ENCODE assay signal across 9 mouse cellular contexts in genomic region chr7:120201231-120201744, GRCm38 (mm10). TPM values are rescaled to one million over a fixed set of nuclear protein-coding genes. Genes with fewer than 3 reads are reported as not detected.
DNase-seq lines count a peak whose midpoint lies in the region; ATAC-seq and TF ChIP-seq lines count a peak whose summit lies in the region.
"Had no signal": no experiment of that assay in that cellular context is flagged by ENCODE, and none has a peak within 500 bp of the region (broad histone marks: within the 10 kb centered on the region; RNA-seq: fewer than 3 reads in every experiment).

No protein-coding gene starts in this region.

- no peak overlapping the region for H3K9ac ChIP-seq in heart, postnatal 0 days (replicated peaks; ENCODE audit: low read depth, low read length)
- H3K9ac ChIP-seq in midbrain, embryonic 12.5 days (replicated peaks): no peak overlapping the region; the same call in 1 of the 2 replicates

- WGBS in heart, postnatal 0 days: 3% methylated on average over 14 of the region's 14 CpGs
- 3% methylated on average over 14 of the region's 14 CpGs for WGBS in midbrain, embryonic 12.5 days

- H3K27ac ChIP-seq in bone marrow macrophage, adult 2 months (ENCODE audit: insufficient read depth, low read depth, low read length): no peak overlapping the region
- no peak overlapping the region for H3K27ac ChIP-seq in heart, postnatal 0 days (ENCODE audit: low read depth)
- no peak overlapping the region for H3K27ac ChIP-seq in midbrain, embryonic 12.5 days (replicated peaks)

- peak overlapping the region; percentile 75 for H3K4me3 ChIP-seq in E14TG2a.4 (replicated peaks; ENCODE audit: low read length)
- peak overlapping the region; percentile 25 for H3K4me3 ChIP-seq in bone marrow macrophage, adult 2 months (ENCODE audit: insufficient read depth, low read length)
- peak overlapping the region; percentile 23 for H3K4me3 ChIP-seq in heart, postnatal 0 days (ENCODE audit: low read depth, low read length)
- peak overlapping the region; percentile 35 for H3K4me3 ChIP-seq in midbrain, embryonic 12.5 days

- H3K4me1 ChIP-seq in E14TG2a.4 (replicated peaks; ENCODE audit: low read depth, low read length): peaks cover 11% of the 10 kb centered on the region
- H3K4me1 ChIP-seq in bone marrow macrophage, adult 2 months (ENCODE audit: control insufficient read depth, insufficient read depth, low read length): peaks cover 12% of the 10 kb centered on the region
- H3K4me1 ChIP-seq in heart, postnatal 0 days (ENCODE audit: control insufficient read depth, insufficient read depth): peaks cover 10% of the 10 kb centered on the region
- H3K4me1 ChIP-seq in midbrain, embryonic 12.5 days: peaks cover 13% of the 10 kb centered on the region

- TF ChIP-seq POLR2A in bone marrow macrophage, adult 2 months (IDR thresholded peaks at IDR 0.05; ENCODE audit: borderline replicate concordance, low read depth, low read length): no peak

- no peak for ATAC-seq in heart, postnatal 0 days (ENCODE audit: insufficient read depth, low read depth)
- no peak for ATAC-seq in midbrain, embryonic 12.5 days (ENCODE audit: low FRiP score, low read depth)

- H3K27me3 ChIP-seq in E14TG2a.4 (ENCODE audit: insufficient read depth, low read length): peaks cover 47% of the 10 kb centered on the region
- H3K27me3 ChIP-seq in heart, postnatal 0 days (ENCODE audit: control insufficient read depth, insufficient read depth, low read length): peaks cover 22% of the 10 kb centered on the region
- peaks cover 47% of the 10 kb centered on the region for H3K27me3 ChIP-seq in midbrain, embryonic 12.5 days

- no peak for DNase-seq in heart, postnatal 0 days (ENCODE audit: low spot score)
- DNase-seq in kidney, postnatal 36 days: peak; percentile 83 to 84
- DNase-seq in spleen, postnatal 14 days (ENCODE audit: low spot score in 2 of 2): no peak
- DNase-seq in gastrocnemius, adult 8-10 months (ENCODE audit: low spot score in 2 of 2): no peak
- DNase-seq in testis, postnatal 14 days (ENCODE audit: low spot score): no peak

- H3K4me2 ChIP-seq in heart, postnatal 0 days (ENCODE audit: low read depth, low read length): peak overlapping the region; percentile 40
- H3K4me2 ChIP-seq in midbrain, embryonic 12.5 days (replicated peaks): peak overlapping the region; percentile 49

- TF ChIP-seq CTCF in E14TG2a.4 (conservative IDR thresholded peaks at IDR 0.05; ENCODE audit: low read length): no peak
- no peak for TF ChIP-seq CTCF in bone marrow macrophage, adult 2 months (IDR thresholded peaks at IDR 0.05; ENCODE audit: low read depth, low read length)
- TF ChIP-seq CTCF in heart, postnatal 0 days (IDR thresholded peaks at IDR 0.05; ENCODE audit: low read depth): no peak

- H3K9me3 ChIP-seq in E14TG2a.4 (ENCODE audit: low read length): no peaks in the 10 kb centered on the region
- no peaks in the 10 kb centered on the region for H3K9me3 ChIP-seq in heart, postnatal 0 days (replicated peaks; ENCODE audit: control insufficient read depth, low read length)
- no peaks in the 10 kb centered on the region for H3K9me3 ChIP-seq in midbrain, embryonic 12.5 days

- no peak for TF ChIP-seq EP300 in heart, postnatal 0 days (IDR thresholded peaks at IDR 0.05; ENCODE audit: low read depth)

- H3K36me3 ChIP-seq in E14TG2a.4 (ENCODE audit: insufficient read depth, low read length): no peaks in the 10 kb centered on the region
- H3K36me3 ChIP-seq in heart, postnatal 0 days (replicated peaks; ENCODE audit: control insufficient read depth, insufficient read depth, low read length): no peaks in the 10 kb centered on the region
- H3K36me3 ChIP-seq in midbrain, embryonic 12.5 days: no peaks in the 10 kb centered on the region

RNA-seq across cellular contexts. Expression of gene Crym, which starts 0.6 kb away (rescaled TPM):
- not detected in 2 replicates for polyA plus RNA-seq in bone marrow macrophage, adult 2 months (2012; ENCODE audit: insufficient read depth, insufficient read length, missing spikeins)
- 0.19 TPM in 1 of 2 replicates, not detected in the other for total RNA-seq in heart, postnatal 0 days (2014; rRNA removed; ENCODE audit: low replicate concordance)
- polyA plus RNA-seq in heart, postnatal 0 days (2015; fragmentation: Nextera tagmentation; extraction: Ambion mirVana): 0.45 and 1.0 TPM in 2 replicates
- polyA plus RNA-seq in midbrain, embryonic 12.5 days (2016; fragmentation: Nextera tagmentation; extraction: Ambion mirVana): 33.6 and 37.0 TPM in 2 replicates
- 1 to 10 TPM; 2.8 to 4.6 (median 3.7) TPM for total RNA-seq in gastrocnemius, adult 8-10 months (2022)

RNA-seq across cellular contexts. Expression of gene Abca14, which starts 2.5 kb away (rescaled TPM):
- polyA plus RNA-seq in bone marrow macrophage, adult 2 months (2012; ENCODE audit: insufficient read depth, insufficient read length, missing spikeins): not detected in 2 replicates
- total RNA-seq in heart, postnatal 0 days (2014; rRNA removed; ENCODE audit: low replicate concordance): not detected in 2 replicates
- polyA plus RNA-seq in heart, postnatal 0 days (2015; fragmentation: Nextera tagmentation; extraction: Ambion mirVana): not detected in 2 replicates
- polyA plus RNA-seq in midbrain, embryonic 12.5 days (2016; fragmentation: Nextera tagmentation; extraction: Ambion mirVana): not detected in 2 replicates
- total RNA-seq in gastrocnemius, adult 8-10 months (2022): not detected
- total RNA-seq: layer of hippocampus, postnatal 36 days had no signal

RNA-seq across cellular contexts. Expression of gene Anks4b, which starts 27.6 kb away (rescaled TPM):
- polyA plus RNA-seq in bone marrow macrophage, adult 2 months (2012; ENCODE audit: insufficient read depth, insufficient read length, missing spikeins): not detected in 2 replicates
- total RNA-seq in heart, postnatal 0 days (2014; rRNA removed; ENCODE audit: low replicate concordance): not detected in 2 replicates
- polyA plus RNA-seq in heart, postnatal 0 days (2015; fragmentation: Nextera tagmentation; extraction: Ambion mirVana): not detected in 2 replicates
- polyA plus RNA-seq in midbrain, embryonic 12.5 days (2016; fragmentation: Nextera tagmentation; extraction: Ambion mirVana): not detected in 2 replicates
- total RNA-seq in gastrocnemius, adult 8-10 months (2022): under 1 TPM in 2 of 4 experiments, not detected in 2; 0.11 to 0.18 TPM

RNA-seq across cellular contexts. Expression of gene Zp2, which starts 56.2 kb away (rescaled TPM):
- not detected in 2 replicates for polyA plus RNA-seq in bone marrow macrophage, adult 2 months (2012; ENCODE audit: insufficient read depth, insufficient read length, missing spikeins)
- 0.31 TPM in 1 of 2 replicates, not detected in the other for total RNA-seq in heart, postnatal 0 days (2014; rRNA removed; ENCODE audit: low replicate concordance)
- 0.14 and 0.15 TPM in 2 replicates for polyA plus RNA-seq in heart, postnatal 0 days (2015; fragmentation: Nextera tagmentation; extraction: Ambion mirVana)
- not detected in 2 replicates for polyA plus RNA-seq in midbrain, embryonic 12.5 days (2016; fragmentation: Nextera tagmentation; extraction: Ambion mirVana)
- under 1 TPM in 3 of 4 experiments, not detected in 1; 0.20 to 0.31 (median 0.29) TPM for total RNA-seq in gastrocnemius, adult 8-10 months (2022)
- total RNA-seq: layer of hippocampus, postnatal 36 days had no signal

Comparison
In these comparisons a context has a peak if more than half of its experiments do, and no peak if none do; other contexts are left out.
1. H3K4me3 ChIP-seq: peak in every context shown above with its lines; median percentile 75 in E14TG2a.4; 35 in midbrain, embryonic 12.5 days; 25 in bone marrow macrophage, adult 2 months; 23 in heart, postnatal 0 days.
2. DNase-seq: peak in kidney, postnatal 36 days (2 of 2); none in heart, postnatal 0 days (single experiment), spleen, postnatal 14 days (0 of 2), gastrocnemius, adult 8-10 months (0 of 2) and testis, postnatal 14 days (single experiment).
3. RNA of gene Crym, which starts 0.6 kb away (polyA plus RNA-seq): 33.6 to 37.0 TPM in midbrain, embryonic 12.5 days; 0.45 to 1.0 TPM in heart, postnatal 0 days and not detected in bone marrow macrophage, adult 2 months; every median in the first group is over 10 times any median in the second.